Mouse (Mus musculus) layer of hippocampus, postnatal 14 days (tissue): ENCODE results near the gene Plekhg1. TPM values are rescaled to one million over a fixed set of nuclear protein-coding genes. Genes with fewer than 3 reads are reported as not detected.

ENCODE experiments used
- DNase-seq, 2 experiments: peaks; one replicate each; pipeline ENCODE4 v3.0.0; 2021 to 2022; ENCODE audit warnings: low spot score in 2 of 2, mixed read lengths in 1 of 2
- long read RNA-seq, 2 experiments: library from polyadenylated mRNA; stranded (forward); transcript quantifications; one replicate each; pipeline ENCODE4 v2.0.0; 2021
- total RNA-seq, 2 experiments: library from RNA; stranded (reverse); gene quantifications; 2 replicates each; pipeline ENCODE4 v1.2.3; 2021

The Plekhg1 gene
- total RNA-seq, result 10 to 100 TPM; 27.9 to 34.5 TPM
- long read RNA-seq, experiment 1, full-length matches to known transcripts, result 1 of 3 reads
- long read RNA-seq, experiment 1, partial matches to known transcripts, result 1 of 3 reads
- long read RNA-seq, experiment 1, other reads (novel, unspliced or antisense), result 1 of 3 reads
- long read RNA-seq, experiment 2, partial matches to known transcripts, result 1 of 7 reads
- long read RNA-seq, experiment 2, other reads (novel, unspliced or antisense), result 6 of 7 reads

DNA sequence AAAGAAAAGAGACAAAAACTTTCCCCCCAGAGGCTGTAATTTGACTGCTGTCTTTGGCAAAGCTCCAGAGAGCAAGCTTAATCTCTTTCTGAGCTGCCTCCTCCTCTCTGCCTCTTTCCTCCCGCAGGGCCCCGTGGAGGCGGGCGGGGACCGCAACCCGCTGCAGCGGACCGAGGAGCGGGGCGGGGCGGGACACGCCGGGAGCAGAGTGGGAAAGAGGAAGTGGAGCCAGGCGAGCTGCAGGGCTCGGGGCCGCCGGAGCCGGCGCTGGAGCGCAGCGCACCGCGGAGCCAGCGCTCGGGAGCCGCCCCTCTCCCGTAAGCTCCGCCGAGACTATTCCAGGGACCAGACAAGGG, at the start of gene Plekhg1:
TSS of gene Plekhg1 (plus strand) at position 217 of the 356 bp plus-strand sequence.
- peak; percentile 65 to 71 for DNase-seq

DNA sequence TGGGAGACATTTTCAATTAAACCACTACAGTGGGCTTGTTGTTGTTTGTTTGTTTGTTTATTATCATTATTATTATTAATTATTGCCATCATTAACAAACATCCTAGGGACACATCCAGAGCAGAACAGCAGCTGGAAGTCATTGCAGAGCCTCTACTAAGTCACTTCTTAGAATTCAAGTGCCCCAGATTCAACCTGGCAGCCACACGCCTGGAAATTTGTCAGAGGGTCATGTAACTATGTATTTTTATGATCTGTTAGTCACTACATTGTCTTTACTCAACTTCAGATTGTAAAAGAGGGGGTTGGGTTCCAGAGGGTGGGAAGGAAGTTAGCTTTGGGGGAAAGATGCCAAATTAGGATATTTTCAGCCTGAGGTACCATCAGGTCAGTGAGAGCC, 47.4 kb upstream of the Plekhg1 start:
- DNase-seq, result no peak

DNA sequence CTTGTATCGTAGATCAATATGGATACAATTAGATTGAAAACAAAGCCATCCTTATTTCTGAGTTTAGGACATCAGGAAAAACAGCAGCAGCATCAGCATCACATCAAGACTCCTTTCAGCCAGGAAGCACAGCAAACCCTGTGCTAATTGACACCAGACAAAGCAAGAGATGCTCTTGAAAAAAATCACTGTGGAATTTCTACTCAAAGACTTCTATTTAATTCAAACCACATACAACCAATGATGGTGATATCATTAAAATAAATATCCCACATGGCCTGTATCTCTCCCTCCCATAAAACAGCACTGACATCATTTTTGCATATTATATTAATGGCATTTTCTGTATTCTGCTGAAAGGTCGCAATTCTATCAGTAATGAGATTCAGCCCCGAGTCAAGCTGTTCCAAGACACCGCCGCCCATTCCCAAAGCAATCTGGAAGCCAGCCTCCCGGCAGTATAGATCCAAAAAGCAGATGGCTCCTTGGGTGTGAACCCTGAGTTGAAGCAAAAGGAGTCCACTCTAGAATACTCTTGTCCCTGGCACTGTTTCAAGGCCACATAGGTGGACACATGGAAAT, 46.4 kb upstream of the Plekhg1 start:
- DNase-seq, result no peak

DNA sequence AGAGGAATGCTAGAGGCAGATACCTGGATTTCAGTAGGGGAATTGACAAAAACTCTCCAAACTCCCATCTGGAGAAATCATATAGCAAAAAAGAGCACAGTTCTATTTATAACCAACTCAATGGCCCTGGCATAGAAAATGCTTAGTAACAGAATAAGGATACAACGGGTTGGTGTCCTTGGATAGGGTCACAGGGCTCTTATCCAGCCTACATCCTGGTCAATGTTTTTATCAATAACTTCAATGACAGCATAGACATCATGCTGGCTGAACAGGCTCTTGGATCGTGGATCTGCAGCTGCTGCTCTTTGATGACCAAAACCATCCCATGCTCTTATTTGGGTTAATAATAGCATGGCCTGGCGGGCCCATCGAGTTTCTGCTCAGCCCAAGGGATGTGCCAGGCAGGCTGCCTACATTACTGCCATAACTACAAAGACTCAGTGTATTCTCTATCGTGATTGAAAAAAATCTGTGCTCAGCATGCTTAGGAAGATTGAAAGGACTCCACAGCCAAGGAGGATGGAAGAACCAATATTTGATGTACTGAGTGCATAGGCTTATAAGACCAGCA, 44.7 kb upstream of the Plekhg1 start:
- peak in 1 of 2 experiments; percentile 35 for DNase-seq

DNA sequence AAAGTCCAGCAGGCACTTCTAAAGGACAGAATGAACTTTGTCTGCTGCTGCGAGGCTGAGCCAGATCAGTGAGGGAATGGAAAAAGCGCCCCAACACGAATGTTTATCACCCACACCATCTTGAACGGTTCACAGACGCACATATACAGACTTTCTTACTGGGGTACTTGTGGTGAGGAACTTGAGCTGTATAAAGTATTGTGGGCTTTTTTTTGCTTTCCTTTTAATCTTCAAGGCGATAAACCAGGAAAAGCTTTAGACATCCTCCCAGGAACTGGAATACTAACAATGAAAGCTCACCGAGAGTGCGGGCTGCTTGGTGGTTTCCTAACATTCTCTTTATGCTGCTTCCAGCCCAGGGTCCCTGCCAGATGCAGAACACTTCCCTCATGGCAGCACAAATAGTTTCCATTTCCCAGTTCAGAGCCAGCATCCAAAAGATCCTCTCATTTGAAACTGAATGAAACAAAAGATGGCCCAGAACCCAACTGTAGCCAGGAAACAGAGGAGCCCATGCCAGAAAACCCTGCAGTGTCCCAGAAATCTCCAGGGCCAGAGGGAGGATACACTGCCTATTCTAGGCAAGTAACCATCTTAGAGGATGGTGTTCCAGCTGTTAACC, 43.3 kb upstream of the Plekhg1 start:
- DNase-seq, result peak; percentile 52 to 83

DNA sequence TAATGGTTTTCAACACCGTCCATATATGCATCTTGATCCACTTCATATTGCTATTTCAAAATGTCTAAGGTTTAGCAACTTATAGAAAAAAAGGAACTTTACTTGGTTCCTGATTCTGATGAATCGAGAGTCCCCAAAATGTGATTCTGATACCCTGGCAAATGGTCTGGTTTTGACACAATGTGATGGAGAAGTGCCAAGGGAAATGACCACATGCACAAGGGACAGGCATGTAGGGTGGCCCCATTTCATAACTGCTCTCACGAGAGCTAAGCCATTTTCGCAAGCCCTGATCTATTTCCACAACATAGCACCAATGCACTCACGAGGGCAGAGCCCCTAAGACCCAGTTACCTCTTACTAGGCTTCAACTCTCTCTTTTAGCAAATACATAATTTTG, 42.7 kb upstream of the Plekhg1 start:
- no peak for DNase-seq

DNA sequence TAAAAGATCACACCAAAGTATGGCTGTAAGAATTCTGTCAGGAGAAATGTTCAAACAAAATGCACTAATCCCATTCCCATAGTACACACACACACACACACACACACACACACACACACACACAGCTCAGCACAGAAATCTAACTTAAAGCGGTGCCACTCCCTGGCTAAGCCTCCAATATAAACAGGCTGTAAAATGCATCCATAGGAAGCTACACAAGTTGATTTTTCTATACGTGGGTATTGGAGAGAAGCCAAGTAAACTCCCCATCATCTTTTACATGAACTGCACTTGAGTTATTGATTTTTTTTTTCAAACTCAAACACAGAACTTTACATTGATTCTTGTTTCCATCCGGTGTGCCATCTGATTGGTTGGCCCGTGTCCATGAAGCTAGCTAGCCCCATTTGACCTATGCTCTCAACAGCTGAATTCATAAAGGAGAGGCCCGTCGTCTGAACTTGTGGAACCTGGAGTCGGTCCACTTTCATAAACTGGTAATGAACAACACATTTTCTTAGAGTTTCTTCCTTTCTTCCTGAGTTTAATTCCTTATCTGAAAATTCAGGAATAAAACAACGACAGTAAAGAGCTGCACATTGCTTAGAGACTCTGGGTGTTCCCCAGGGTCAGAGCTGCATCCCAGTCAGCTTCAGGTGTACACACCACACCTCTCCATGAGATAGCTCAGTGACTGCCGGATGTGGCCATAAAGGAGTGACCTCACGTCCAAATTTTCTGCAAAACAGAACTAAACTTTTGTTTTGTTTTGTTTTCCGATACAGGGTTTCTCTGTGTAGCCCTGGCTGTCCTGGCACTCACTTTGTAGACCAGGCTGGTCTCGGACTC, 39.7 kb upstream of the Plekhg1 start:
- DNase-seq, result no peak

DNA sequence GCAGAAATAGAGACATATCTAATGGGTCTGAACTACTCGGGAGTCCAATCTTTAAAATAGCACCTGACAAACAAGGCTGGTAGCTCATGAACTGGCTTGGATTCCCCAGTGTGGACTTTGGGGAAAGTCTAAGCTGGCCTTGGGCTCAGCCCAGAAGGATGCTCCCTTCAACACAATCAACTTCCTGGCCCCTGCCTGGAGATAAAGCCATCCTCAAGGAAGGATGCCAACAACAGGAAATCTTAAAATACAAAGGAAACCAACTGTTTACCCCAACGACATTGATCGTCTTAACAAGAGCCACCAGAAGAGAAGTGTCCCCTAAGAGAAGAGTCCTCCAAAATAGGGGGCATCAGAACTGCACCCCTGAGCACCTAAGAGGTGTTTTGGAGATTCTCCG, 38.3 kb upstream of the Plekhg1 start:
- DNase-seq, result no peak

DNA sequence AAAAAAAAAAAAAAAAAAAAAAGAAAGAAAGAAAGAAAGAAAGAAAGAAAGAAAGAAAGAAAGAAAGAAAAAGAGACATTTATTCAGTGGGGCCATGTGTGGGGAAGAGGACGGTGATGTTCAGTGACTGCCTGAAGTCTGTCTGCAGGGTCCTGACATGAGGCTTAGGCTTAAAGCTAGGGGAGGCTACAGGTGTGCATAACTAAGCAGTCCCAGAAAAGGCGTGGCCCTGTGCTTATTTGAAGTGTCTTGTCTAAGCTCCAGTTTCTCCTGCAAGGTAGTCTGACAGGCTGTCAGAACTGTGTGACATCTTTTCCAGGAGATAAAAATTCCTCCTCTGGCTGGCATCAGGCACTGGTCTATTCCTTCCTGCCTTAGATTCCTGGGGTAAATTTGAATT, 37.6 kb upstream of the Plekhg1 start:
- no peak for DNase-seq

DNA sequence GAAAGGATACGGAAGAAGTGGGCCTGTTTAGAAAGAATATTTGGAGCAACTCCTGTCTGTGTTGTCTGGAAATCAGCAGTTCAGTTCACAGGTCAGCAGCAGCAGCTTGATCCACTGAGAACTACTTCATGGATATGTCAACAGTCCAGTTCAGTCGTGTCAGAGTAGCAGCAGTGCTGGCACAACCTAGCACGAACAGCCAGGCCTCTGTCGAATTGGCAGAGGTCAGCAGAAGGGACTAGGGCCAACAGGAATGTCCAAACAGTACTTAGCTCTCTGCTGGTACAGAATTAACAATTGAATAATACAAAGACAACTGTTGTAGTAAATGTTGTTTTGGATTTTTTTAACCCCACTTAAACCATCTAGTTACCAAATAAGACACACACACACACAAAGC, 33.9 kb upstream of the Plekhg1 start:
- no peak for DNase-seq

DNA sequence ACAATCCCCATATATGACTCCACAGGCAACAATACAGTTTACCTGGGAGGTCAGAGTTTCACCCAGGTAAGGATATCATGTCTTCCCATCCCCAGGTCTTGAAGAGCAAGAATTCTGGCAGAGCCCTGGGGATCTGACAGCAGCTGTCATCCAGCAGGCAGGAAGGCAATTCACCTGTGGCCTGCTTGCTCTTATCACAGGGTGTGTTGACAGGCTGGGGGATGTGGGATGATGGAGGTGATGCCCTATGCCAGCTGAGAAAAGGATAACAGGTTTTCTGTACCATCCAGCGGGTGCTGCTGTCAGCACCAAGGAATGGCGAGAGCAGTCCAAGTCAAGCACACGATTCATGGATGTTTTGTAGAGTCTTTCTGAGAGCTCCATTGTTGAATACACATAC, 30.1 kb upstream of the Plekhg1 start:
- no peak for DNase-seq

DNA sequence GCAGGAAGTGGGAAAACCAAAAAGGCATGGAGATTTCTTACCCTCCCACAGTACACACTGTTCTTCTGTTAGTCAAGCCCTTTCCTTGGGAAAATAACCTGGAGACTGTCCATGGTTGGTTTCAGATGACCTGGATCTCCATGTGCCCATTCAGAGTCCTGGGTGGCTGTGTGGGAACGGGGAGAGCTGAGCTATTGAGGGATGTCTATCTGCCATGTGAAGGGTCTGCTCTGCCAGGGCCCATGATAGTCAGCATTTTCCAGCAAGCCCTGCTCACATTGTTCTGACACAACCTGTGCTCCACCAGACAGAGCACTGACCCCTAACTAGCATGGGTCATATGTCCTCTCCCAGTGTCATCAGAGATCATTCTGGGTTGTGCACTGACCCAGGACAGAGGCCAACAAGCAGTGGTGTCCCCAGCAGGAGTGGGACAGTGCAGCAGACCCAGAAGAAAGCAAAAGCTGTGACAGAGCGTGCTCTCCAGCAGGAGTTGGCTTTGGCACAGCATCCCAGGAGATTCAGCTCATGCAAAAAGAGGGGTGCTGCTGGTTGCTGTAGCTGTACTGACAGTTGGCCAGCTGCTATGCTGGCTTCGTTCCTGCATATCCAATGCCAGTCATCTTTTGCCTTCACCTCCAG, 24.7 kb upstream of the Plekhg1 start:
- DNase-seq, result peak; percentile 23 to 41

DNA sequence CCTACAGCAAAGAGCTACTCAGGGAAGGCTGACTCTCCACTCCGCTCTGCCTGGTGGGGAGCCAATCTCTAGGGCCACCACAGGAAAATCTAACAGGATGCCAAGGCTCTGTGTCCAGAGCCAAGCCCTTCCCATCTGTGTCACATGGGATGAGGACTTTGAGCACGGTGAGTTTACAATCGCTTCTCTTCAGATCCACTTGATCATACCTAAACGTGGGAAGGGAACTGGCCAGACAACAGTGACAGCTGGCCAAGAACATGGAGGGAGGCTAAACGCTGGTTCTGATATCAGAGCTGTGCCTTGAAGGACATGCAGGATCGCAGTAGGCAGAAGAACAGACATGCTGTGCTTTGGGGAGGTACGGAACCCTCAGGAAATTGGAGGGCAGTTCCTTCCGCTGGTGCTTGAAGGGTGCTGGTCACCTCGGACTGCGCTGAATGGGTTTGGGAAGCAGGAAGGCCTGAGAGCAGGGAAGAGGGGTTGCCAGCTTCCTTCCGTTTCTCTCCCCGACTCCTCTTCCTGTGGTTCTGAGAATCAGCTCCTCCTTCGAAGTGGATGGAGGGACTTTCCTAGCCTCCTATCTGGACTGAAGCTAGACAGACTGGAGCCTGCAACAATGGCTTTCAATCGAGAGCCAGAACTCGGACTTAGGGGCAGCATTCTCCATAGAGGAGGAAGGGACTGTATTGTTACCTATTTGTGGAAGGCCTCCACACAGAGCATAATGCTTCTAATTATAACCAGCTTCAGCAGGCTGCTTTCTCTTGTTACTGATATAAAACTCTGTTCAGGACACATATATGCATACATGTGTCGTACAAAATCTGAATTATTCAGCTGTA, 21.9 kb upstream of the Plekhg1 start:
- peak; percentile 54 to 76 for DNase-seq

DNA sequence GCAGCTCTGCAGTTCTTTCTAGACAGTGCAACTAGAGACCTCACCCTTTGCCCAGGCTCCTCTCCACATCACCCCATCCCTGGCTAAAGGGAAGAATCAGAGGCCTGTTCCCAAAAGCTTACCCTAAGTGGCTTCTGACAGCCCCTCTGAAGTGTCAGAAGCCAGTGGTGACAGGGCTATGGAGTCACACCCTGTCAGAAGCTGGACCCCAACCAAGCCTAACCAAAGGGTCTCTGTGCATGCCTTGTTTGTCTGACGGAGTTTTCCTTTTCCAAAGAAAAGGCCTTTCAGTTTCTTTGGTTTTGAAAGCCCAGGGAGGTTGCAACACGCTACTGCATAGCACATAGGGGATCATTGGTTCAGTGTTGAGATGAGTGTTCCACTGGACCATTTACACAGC, 19.9 kb upstream of the Plekhg1 start:
- no peak for DNase-seq

DNA sequence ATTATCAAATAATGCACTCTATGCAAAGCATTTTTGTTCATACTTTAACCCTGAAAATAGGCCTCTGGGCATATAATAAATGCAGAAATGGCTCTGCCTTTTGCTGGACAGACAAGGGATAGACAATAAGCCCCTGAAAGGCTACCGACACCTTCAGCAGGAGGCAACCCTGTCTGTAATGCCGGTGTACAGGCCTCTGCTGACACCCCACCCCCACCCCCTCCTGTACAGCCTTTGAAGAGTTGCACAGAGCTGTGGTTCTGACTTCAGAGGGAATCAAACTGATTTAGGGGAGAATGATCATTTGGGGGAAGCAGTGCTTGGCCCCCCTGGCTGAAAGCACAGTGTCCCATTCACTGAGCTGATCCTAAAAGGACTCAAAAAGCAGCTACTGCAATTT, 17.8 kb upstream of the Plekhg1 start:
- DNase-seq, result no peak

DNA sequence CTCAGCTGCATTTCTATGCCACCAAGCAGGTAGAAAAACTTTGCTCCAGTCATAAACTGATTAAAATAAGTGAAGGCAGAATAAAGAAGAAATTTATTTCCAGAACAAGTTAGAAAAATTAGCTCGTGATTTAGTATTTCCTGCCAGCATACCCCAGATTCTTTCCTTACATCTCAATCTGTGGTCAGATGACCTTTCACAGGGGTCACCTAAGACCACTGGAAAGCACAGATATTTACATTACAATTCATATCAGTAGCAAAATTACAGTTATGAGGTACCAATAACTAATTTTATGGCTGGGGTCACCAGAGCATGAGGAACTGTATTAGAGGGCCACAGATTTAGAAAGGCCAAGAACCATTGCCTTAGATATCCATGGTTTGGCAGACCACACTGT, 15.5 kb upstream of the Plekhg1 start:
- no peak for DNase-seq

DNA sequence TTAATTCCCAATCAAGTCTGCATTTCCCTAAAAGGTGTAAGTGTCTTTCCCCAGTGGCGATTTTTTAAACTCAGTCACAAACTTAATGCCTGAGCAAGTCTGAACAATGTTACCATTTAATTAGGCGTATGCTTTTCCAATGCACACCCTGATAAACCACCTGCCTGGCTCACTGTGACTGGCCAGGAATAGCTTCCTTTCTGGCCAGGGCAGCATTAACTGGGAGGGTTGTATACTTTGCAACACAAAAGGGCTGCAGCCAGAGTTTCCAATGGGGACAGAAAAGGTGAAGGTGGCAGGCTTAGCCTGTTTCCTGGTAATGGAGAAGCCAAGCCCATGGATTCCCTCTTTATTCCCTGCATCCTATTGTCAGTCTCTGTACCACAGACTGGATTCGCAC, 10.5 kb upstream of the Plekhg1 start:
- no peak for DNase-seq

DNA sequence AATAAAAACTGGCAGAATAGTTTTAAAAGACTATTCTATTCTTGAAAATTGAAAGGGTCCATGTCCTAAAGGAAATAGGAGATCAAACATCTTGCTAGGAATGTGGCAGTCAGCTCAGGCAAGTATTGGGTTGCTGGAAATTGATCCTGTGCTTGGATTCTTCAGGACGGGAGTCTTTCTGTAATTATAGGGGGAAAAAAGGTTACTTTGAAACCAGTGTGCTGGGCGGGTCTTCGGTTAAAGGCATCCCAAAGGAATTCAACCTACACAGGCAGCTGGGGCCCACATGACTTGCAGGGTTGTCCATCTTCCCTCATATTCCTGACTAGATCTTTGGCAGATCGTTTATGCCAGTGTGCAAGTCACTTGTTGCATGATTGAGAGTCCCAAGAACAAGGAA, 9.8 kb upstream of the Plekhg1 start:
- DNase-seq, result no peak

DNA sequence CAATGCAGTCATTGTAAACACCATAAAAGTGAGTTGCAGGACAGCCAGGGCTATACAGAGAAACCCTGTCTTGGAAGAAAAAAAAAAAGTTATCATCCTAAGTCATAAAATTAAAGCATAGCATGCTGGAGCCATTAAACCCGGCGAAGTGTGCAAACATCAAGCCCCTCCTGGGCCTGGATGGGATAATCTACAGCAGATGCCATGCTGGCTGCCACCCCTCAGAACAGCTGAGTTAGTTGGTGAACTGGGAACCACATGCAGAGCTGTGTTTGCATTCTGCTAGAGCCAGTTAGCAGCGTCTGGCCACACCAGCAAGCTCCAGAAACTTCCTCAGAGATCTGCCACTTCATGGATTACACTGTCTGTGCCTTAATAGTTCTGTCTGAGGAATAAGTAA, 3.1 kb upstream of the Plekhg1 start:
- no peak for DNase-seq
